Mouse (Mus musculus): ENCODE measurements around the gene Rnf207.

- no peak for TF ChIP-seq POLR2A (IDR thresholded peaks at IDR 0.05; ENCODE audit: low read depth, low read length)
- peak; percentile 62; the same call in 1 of the 2 replicates for TF ChIP-seq CTCF (IDR thresholded peaks at IDR 0.05; ENCODE audit: extremely low read depth, insufficient read length, insufficient replicate concordance, low read depth, low read length)
Measured at GRCm38 (mm10) chr4:152343296-152343695, 24.5 kb upstream of the Rnf207 start.
